Mouse (Mus musculus) common myeloid progenitor, adult 5-6 weeks (primary cell): ENCODE data around the gene Lrrtm3. TPM values are rescaled to one million over a fixed set of nuclear protein-coding genes. Genes with fewer than 3 reads are reported as not detected.

Experiments
- ATAC-seq: replicated peaks from 2 replicates; pipeline ENCODE4 v1.8.0; 2016; ENCODE audit warnings: low read depth, mild to moderate bottlenecking, moderate TSS enrichment, inconsistent platforms; ENCODE audit not compliant: poor library complexity, severe bottlenecking
- total RNA-seq: library from RNA; stranded (forward); fragments of 200-1000, 187-1606 nt; gene quantifications from 2 replicates; pipeline ENCODE4 v1.2.3, GENCODE M21; 2017

Gene Lrrtm3
- total RNA-seq, 1 experiment from 2014 or later = not detected

DNA sequence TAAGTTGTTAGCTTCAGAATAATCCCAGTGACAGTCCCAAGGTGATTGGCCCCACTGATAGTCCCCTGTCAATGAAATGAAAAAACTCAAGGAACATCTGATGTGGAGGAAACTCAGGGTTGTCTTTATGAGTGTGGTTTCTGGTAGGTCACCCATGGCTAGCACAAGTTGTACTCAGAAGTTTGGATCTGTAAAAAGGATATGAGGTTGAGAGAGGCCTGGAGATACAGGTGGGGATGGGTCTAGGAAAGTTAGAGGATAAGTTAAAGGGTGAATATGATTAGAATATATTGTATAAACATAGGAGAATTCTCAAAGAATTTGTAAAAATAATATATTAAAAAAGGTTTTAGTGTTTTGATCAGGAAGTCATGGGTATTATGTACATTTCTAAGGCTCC is 162.7 kb downstream of the Lrrtm3 start, which contains the start of gene Gm10118:
Gene Gm10118, minus strand, starts transcription at position 101 of the 400 bp plus-strand sequence.
- ATAC-seq = no peak

GRCm38 (mm10) chr10:63908878-63909277 is 181.2 kb downstream of the Lrrtm3 start:
- no peak for ATAC-seq

DNA sequence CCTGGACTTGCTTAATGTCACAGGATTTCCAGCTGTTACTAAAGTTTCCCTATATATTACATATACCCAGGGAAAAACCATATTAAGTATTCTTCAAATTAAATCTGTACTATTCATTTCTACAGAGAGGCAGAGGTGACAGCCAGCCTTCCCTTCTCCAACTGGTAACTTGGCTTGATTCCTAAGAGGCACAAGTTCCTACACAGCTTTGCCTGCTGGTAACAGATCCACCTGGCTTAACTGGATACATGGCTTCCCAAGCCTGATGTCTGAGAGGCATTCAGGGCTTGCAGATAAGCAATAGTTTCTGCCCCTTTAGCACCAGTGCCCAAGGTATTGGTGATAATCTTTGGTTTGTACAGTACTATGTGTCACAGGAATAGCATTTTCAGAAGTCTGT is 190.2 kb downstream of the Lrrtm3 start:
- ATAC-seq = no peak

- ATAC-seq = no peak
These were observed 195.5 kb downstream of the Lrrtm3 start for GRCm38 (mm10) chr10:63894612-63895011.

DNA sequence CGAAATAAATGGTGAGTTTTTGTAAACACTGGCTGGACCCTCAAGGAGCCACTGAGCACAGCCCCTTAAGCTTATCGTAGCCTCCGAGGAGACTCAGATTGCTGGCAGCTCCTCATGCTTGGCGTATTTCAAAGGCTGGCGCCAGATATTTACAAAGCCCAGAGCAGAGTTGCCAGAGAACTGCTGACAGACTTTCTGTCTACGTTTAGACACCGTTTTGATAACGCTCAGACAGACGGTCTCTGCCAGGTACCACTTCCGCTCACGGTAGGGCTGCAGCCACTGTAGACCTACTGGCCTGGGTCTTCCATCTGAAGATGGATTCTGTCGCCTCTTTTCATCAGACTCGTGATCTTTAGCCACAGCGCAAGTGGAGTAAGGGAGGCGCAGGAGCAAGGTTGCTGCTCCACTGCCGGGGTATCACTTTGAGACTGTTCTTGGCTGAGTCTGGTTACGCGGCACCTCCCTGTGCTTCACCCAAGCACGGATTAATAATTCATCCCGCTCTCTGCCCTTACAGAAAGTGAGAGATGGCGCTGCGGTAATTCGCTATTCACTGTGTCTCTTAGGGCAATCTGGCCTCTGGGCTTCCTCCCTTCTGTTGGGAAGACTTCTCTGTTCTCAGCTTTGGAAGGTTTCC is 203.5 kb downstream of the Lrrtm3 start:
- no peak for ATAC-seq

DNA sequence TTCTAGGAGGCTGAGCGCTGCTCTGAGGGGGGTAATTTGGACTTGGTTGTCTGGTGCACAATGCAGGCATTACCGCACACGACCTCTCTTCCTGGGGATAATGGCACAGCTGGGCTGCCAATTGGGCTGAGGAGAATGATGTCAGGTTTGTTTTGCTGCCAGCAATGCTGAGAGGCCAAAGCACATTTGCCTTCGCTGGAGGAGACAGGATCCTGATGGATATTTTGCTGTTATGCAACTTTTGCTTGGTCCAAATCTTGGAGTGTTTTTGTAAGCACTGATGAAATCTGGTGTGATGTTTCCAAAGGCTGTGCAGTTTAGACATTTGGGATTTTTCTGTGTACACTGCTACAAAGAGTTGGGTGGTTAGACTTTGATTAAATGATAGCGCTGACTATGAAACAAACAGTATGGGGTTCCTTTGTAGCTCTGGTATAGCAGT is 209.6 kb downstream of the Lrrtm3 start:
- ATAC-seq = no peak

Other genes with a start within 250 kb of the Lrrtm3 start
- gene Gm10118, start 162.8 kb downstream of the Lrrtm3 start, total RNA-seq = not detected in 2 replicates